Mouse (Mus musculus) yolk sac, embryonic 10.5 days (tissue): ENCODE results near the gene Cacna1a.

ENCODE experiments used
- DNase-seq: peaks from one replicate; pipeline ENCODE4 v3.0.0-alpha.2; 2017; ENCODE audit warnings: low spot score

The Cacna1a gene

DNA sequence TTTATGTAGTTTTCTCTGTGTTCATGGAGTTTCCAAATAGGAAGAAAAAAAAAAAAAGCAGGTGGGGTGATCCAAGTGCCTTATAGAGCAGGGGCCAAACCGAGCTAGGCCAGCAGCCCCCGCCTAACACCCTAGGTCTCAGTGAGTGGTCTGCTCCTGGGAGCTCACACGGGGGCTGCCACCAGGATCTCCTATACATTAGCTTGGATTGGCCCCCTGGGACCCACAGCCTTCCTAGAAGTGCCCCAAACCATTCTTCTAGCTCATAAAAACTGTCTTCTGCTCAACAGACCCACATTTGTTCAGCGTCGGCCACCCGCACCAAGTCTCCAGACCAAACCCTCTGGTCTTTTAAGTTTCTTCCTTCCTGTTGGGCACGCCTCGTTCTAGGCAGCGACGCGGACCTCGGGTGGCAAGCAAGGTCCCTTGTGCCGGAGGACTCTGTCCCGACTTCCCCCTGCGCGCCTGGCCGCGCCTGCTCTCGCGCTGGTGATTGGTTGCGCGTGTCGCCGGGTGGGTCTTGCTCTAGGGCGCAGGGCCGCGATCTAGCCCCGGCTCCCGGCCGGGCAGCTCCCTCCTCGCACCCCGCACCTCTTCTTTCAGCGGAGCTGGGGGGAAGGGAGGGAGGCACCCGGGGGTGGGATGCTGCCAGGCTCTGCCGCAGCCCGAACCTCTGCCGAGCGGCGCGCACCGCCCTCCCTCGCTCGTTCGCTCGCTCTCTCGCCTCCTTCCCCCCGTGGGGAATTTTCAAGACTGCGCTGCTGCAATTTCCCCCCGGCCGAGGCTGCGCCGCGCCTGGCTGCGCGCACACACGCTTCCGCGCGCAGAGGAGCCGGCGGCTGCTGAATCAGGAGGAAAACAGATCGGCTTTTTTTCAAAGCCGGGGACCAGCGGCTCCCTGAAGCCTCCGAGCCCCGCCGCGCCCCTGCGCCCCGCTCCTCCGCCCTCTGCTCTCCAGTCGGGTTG, 25.9 kb downstream of the Cacna1a start:
- DNase-seq, result peak; percentile 31

DNA sequence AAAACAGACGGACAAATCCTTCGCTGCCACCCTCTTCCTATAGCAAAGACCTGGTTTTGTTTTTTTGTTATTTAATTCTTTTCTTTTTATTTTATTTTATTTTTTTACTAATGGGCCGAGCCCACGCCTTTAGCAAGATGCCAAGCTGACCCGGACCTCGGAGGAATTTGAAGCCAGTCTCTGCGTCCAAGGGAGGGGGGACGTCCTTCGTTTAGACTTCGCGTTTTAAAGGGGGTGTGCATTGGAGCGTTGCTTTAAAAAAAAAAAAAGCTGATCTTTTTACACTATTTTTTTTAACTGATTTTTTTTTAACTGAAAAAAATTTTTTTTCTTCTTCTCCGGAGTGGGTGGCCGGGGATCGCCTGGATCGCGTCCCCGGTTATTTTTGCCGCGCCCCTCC, 26.7 kb downstream of the Cacna1a start:
- DNase-seq, result no peak

GRCm38 (mm10) chr8:84415378-84415898, 27.2 kb downstream of the Cacna1a start:
- DNase-seq, result peak; percentile 30

GRCm38 (mm10) chr8:84416041-84416440, 27.8 kb downstream of the Cacna1a start:
- DNase-seq, result no peak

DNA sequence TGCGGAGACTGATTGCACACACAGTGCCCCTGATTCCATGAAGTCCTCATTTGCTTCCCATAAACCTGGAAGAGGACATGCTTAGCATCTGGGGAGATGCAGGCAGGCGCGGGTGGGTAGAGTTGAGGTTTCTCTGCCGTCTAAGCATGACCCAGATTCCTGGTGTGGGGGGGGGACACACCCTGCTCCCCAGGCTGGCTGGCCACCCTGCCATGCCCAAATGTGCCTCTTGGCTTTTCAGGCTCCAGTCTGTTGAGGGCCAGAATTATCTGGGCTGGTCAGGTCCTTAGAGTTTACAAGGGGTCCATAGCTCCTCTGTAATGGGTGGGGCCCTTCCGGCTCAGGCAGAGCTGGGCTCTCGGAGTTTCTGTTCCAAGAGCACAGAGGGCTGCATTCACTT, 28.7 kb downstream of the Cacna1a start:
- DNase-seq, result no peak

GRCm38 (mm10) chr8:84417840-84418239, 29.6 kb downstream of the Cacna1a start:
- DNase-seq, result no peak

GRCm38 (mm10) chr8:84424426-84424825, 36.2 kb downstream of the Cacna1a start:
- no peak for DNase-seq

DNA sequence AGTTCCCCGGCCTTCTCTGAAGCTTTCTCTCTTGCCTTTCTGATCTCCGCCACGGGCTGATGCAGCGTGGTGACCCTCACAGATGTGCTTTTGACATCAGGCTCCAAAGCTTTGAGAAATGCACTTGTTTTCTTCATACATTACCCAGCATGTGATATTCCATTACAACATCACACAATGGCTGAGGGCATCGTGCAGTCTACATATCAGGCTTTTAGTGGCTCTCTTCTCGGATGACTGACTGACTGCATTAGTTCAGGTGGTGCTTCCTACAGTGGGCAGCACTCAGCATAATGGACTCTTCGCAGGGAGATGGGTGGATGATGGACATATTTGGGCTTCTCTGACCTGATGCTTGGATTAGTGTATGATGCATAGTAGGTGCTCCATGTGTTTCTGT, 37.8 kb downstream of the Cacna1a start:
- DNase-seq, result no peak

DNA sequence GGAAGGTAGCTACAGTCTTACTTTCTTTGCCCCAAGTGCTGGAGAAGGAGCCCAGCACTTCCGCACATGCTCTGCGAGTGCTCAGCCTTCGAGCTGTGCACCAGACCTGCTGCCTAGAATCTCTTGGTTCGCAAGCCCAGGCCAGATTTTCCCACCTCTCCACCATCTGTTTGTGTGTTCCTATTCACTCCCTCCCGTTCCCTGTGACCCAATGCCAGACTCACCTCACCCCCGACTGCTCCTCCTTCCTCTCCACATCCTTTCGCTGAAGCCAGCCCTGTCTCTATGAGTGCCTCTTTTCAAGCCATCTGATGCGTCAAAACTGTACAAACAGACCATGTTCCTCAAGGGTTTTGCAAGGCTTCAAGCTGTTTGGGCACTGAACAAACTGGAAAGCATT, 38.3 kb downstream of the Cacna1a start:
- DNase-seq, result no peak

- DNase-seq, result no peak
Measured at GRCm38 (mm10) chr8:84428034-84428433, 39.8 kb downstream of the Cacna1a start.

DNA sequence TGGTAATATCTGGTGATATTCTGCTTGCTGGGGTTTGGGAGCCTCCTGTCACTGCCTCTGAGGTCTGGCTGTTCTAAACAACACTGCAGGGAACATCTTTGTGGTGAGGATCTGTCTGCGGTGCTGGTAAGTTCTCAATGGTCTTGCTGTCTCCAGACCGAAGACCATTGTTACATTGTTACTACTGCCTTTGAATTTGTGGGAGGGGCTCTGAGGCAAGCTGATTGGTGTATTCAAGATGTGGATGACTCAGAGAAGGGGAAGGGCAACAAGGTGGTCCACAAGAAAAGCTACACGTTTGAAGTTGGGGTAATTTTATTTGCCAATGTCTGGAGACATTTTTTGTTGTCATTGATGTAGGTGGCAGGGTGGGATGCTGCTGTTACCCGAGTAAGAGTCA, 40.8 kb downstream of the Cacna1a start:
- DNase-seq, result no peak

DNA sequence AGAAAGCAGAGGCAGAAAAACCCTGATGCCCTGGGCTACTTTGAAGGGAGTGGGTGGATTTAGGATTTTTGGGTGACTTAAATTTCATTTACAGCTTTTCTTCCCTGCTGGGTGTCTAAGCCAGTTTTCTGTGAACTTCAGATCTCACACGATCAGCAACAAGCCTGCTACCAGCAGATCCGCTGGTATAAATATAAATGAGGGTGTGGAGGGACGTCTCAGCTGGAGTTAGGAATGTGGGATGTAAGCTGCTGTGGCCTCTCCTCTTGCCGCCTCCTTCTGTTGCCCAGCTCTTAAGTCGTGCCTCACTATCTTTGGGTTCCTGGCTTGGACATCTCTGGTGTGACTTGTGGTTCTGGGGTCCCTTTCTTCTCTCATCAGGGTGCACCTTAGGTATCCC, 41.3 kb downstream of the Cacna1a start:
- no peak for DNase-seq

DNA sequence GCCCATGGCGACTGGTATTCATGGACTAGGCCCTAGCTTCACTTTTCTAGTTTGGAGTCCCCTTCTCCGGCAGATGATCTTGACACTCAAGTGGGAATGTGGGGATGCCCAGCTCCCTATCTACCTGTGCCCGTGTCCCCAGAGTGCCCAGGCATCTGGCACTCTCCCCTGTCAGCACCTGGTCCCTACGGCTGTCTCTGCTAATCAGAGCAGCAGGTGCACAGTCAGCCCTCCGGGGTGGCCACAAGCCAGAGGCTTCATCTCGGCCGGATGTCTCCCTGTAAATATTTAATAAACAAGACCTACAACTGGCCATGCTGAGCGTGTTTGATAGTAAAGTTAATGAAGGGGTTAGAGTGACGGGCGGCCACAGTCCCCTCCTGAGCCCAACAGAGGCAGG, 47.1 kb downstream of the Cacna1a start:
- DNase-seq, result no peak

GRCm38 (mm10) chr8:84439813-84440212, 51.6 kb downstream of the Cacna1a start:
- DNase-seq, result no peak

- DNase-seq, result no peak
Measured at GRCm38 (mm10) chr8:84442043-84442442, 53.8 kb downstream of the Cacna1a start.

- no peak for DNase-seq
Measured at GRCm38 (mm10) chr8:84446571-84446991, 58.3 kb downstream of the Cacna1a start.

- DNase-seq, result peak; percentile 69
Measured at GRCm38 (mm10) chr8:84454532-84454931, 66.3 kb downstream of the Cacna1a start.

GRCm38 (mm10) chr8:84458853-84459252, 70.6 kb downstream of the Cacna1a start:
- no peak for DNase-seq

- no peak for DNase-seq
Measured at GRCm38 (mm10) chr8:84459276-84459675, 71.0 kb downstream of the Cacna1a start.

DNA sequence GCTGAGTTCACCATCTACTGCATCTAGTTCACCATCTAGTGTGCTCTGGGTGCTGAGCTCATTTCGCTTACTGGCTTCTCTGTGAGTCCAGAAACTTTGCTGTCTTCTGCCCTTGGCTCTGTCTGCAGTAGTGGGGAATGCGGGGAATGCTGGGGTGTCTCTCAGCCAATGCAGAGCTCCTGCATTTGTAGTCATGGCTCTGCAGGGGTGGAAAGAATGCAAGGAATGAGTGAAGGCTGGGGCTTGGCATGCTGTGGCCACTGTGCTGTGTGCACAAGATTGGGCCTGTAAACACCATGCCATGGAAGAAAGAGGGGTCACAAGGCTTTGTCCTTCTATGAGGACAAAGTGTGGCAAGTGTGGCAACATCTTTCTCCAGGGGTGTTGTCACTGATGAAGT, 72.5 kb downstream of the Cacna1a start:
- peak; percentile 5 for DNase-seq

GRCm38 (mm10) chr8:84466932-84467331, 78.7 kb downstream of the Cacna1a start:
- no peak for DNase-seq

GRCm38 (mm10) chr8:84469076-84469475, 80.8 kb downstream of the Cacna1a start:
- no peak for DNase-seq

DNA sequence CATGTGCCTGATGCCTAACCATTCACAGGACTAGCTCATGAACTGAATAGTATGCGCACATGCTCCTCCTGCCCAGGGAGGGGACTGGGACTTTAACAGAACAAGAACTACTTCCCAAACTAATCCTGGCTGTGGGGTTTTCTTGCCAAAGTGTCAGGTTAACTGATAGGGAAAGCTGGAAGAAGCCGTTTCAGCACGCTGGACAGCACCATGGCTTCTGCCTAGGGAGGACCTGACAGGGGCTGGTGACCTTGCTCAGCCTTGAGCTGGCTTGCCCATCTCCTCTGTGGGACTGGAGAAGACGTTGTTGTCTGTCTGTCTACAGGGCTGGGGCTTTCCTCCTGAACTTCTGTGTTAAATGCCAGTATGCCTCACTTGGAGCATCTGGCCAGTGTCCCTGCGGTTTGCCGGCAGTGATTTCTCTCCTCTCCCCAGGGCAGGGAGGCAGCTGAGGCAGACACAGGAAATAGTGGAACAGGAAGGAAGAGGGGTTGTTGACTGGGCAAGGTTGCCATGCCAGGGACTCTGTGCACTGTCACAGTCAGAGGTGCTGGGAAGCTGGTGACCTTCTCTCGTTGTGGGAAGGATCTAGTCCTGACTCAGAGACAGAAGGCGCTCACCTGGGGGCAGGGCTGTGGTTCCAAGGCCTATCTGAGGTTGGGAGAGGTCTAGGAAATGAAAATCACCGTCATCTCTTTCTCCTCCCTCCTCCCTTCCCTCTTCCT, 83.2 kb downstream of the Cacna1a start:
- DNase-seq, result peak; percentile 41
